Mouse (Mus musculus) heart, embryonic 12.5 days (tissue): ENCODE results near the gene Fkbp8. TPM values are rescaled to one million over a fixed set of nuclear protein-coding genes. Genes with fewer than 3 reads are reported as not detected.
"Not testable (repeated sequence)": the region's sequence is repeated elsewhere in the genome, so short reads cannot be mapped to it uniquely, and the experiment has no call there.

ENCODE experiments used
- ATAC-seq: fragments of 200-750 bp; cut with Nextera tagmentation; 2 replicates; pipeline ENCODE4 v1.8.0; 2017; ENCODE audit warnings: moderate TSS enrichment, moderate library complexity; ENCODE audit not compliant: insufficient number of reproducible peaks, low FRiP score
- H3K27ac ChIP-seq: fragments of 300-500 bp; sonication (generic); 2 replicates; pipeline ENCODE4 v1.5.1; 2016; ENCODE audit warnings: mild to moderate bottlenecking, moderate library complexity; ENCODE audit not compliant: poor library complexity, severe bottlenecking
- H3K27me3 ChIP-seq: fragments of 300-500 bp; sonication (generic); replicated peaks from 2 replicates; pipeline ENCODE4 v1.6.1; 2016; ENCODE audit warnings: mild to moderate bottlenecking, moderate library complexity
- H3K36me3 ChIP-seq: fragments of 300-500 bp; sonication (generic); 2 replicates; pipeline ENCODE4 v1.6.1; 2016; ENCODE audit warnings: mild to moderate bottlenecking, moderate library complexity
- H3K4me1 ChIP-seq: fragments of 300-500 bp; sonication (generic); replicated peaks from 2 replicates; pipeline ENCODE4 v1.6.1; 2016; ENCODE audit warnings: mild to moderate bottlenecking
- H3K4me2 ChIP-seq: fragments of 300-500 bp; sonication (generic); 2 replicates; pipeline ENCODE4 v1.6.1; 2016; ENCODE audit warnings: mild to moderate bottlenecking, moderate library complexity
- H3K4me3 ChIP-seq: fragments of 300-500 bp; sonication (generic); 2 replicates; pipeline ENCODE4 v1.5.1; 2016; ENCODE audit warnings: mild to moderate bottlenecking
- H3K9ac ChIP-seq: fragments of 300-500 bp; sonication (generic); 2 replicates; pipeline ENCODE4 v1.6.1; 2016; ENCODE audit warnings: mild to moderate bottlenecking, moderate library complexity
- H3K9me3 ChIP-seq: fragments of 300-500 bp; sonication (generic); replicated peaks from 2 replicates; pipeline ENCODE4 v1.6.1; 2016; ENCODE audit warnings: mild to moderate bottlenecking, moderate library complexity
- WGBS: fragments of 180-500 bp; shearing (Covaris S2); methylation state at CpG from one replicate; pipeline ENCODE4 v1.1.7; 2016; 5-methylcytosine and 5-hydroxymethylcytosine counted together
- polyA plus RNA-seq: library from polyadenylated mRNA; unstranded; fragments of >200 nt; fragmentation: Nextera tagmentation; extraction: Ambion mirVana; gene quantifications from 2 replicates; pipeline ENCODE4 v1.2.1, GENCODE M21; 2016

Gene Fkbp8
- polyA plus RNA-seq, 1 experiment from 2014 or later: 227 TPM

GRCm38 (mm10) chr8:70504291-70504716 lies 23.2 kb upstream of the Fkbp8 start:
- 69% methylated on average over 16 of the region's 16 CpGs for WGBS
- Histone ChIP-seq H3K27me3 (peaks cover 49% of the 10 kb centered on the region), H3K4me3 (no peak overlapping the region), H3K4me1 (peaks cover 56% of the 10 kb centered on the region), H3K27ac (no peak overlapping the region), H3K36me3 (peaks cover 22% of the 10 kb centered on the region), H3K9ac (no peak overlapping the region), H3K9me3 (no peaks in the 10 kb centered on the region), H3K4me2 (no peak overlapping the region)
- no peak for ATAC-seq

GRCm38 (mm10) chr8:70504851-70505250 lies 22.7 kb upstream of the Fkbp8 start:
- Histone ChIP-seq H3K27ac (no peak overlapping the region), H3K9ac (no peak overlapping the region), H3K9me3 (no peaks in the 10 kb centered on the region), H3K4me2 (no peak overlapping the region), H3K27me3 (peaks cover 43% of the 10 kb centered on the region), H3K36me3 (peaks cover 22% of the 10 kb centered on the region), H3K4me3 (no peak overlapping the region), H3K4me1 (peaks cover 57% of the 10 kb centered on the region)
- 73% methylated on average over 3 of the region's 3 CpGs for WGBS
- ATAC-seq: no peak

GRCm38 (mm10) chr8:70505698-70506327 lies 21.7 kb upstream of the Fkbp8 start:
- Histone ChIP-seq H3K36me3 (peaks cover 22% of the 10 kb centered on the region), H3K4me3 (peak overlapping the region; percentile 74), H3K9me3 (no peaks in the 10 kb centered on the region), H3K9ac (peak overlapping the region; percentile 91), H3K27me3 (peaks cover 34% of the 10 kb centered on the region), H3K4me1 (peaks cover 50% of the 10 kb centered on the region), H3K4me2 (peak overlapping the region; percentile 82), H3K27ac (peak overlapping the region; percentile 91; the same call in 1 of the 2 replicates)
- 38% methylated on average over 32 of the region's 32 CpGs for WGBS
- ATAC-seq: peak; percentile 24

- peaks cover 22% of the 10 kb centered on the region for H3K36me3 ChIP-seq
- H3K27ac ChIP-seq: peak within 1 kb of the TSS; percentile 91
- H3K9me3 ChIP-seq: no peaks in the 10 kb centered on the region
- WGBS: 3% methylated on average over 40 of the region's 40 CpGs
- peak; percentile 89 for ATAC-seq
- peaks cover 46% of the 10 kb centered on the region for H3K4me1 ChIP-seq
- peaks cover 27% of the 10 kb centered on the region for H3K27me3 ChIP-seq
- H3K9ac ChIP-seq: peak within 1 kb of the TSS; percentile 91
- H3K4me3 ChIP-seq: peak within 1 kb of the TSS; percentile 74
- H3K4me2 ChIP-seq: peak within 1 kb of the TSS; percentile 82
Observed at GRCm38 (mm10) chr8:70506328-70507026, 21.0 kb upstream of the Fkbp8 start, which contains the start of gene Rex1bd. TSS of gene Rex1bd (minus strand) at chr8:70506752.

GRCm38 (mm10) chr8:70507027-70507393 lies 20.5 kb upstream of the Fkbp8 start:
- no peak overlapping the region for H3K9ac ChIP-seq
- H3K36me3 ChIP-seq: peaks cover 22% of the 10 kb centered on the region
- WGBS: 54% methylated on average over 5 of the region's 5 CpGs
- H3K4me3 ChIP-seq: 0 out of 2 replicates have a peak overlapping the region, but pooled peaks have one; percentile 74
- H3K27me3 ChIP-seq: peaks cover 22% of the 10 kb centered on the region
- peaks cover 46% of the 10 kb centered on the region for H3K4me1 ChIP-seq
- peak overlapping the region; percentile 31; the same call in 1 of the 2 replicates for H3K27ac ChIP-seq
- peak overlapping the region; percentile 82; the same call in 1 of the 2 replicates for H3K4me2 ChIP-seq
- no peaks in the 10 kb centered on the region for H3K9me3 ChIP-seq
- ATAC-seq: no peak

GRCm38 (mm10) chr8:70509281-70509952 lies 18.1 kb upstream of the Fkbp8 start:
- ATAC-seq: no peak
- Histone ChIP-seq H3K4me3 (peak overlapping the region; percentile 85), H3K36me3 (peaks cover 42% of the 10 kb centered on the region), H3K4me2 (peak overlapping the region; percentile 83), H3K27me3 (no peaks in the 10 kb centered on the region), H3K27ac (peak overlapping the region; percentile 97), H3K9ac (peak overlapping the region; percentile 98), H3K4me1 (peaks cover 38% of the 10 kb centered on the region), H3K9me3 (no peaks in the 10 kb centered on the region)
- 9% methylated on average over 25 of the region's 25 CpGs for WGBS

- Histone ChIP-seq H3K4me2 (peak within 1 kb of the TSS; percentile 83), H3K4me1 (peaks cover 37% of the 10 kb centered on the region), H3K9ac (peak within 1 kb of the TSS; percentile 98), H3K36me3 (peaks cover 50% of the 10 kb centered on the region), H3K27me3 (no peaks in the 10 kb centered on the region), H3K4me3 (peak within 1 kb of the TSS; percentile 85), H3K9me3 (no peaks in the 10 kb centered on the region), H3K27ac (peak within 1 kb of the TSS; percentile 97)
- under 1% methylated on average over 74 of the region's 74 CpGs for WGBS
- ATAC-seq: peak; percentile 87
Observed at GRCm38 (mm10) chr8:70510228-70510915, 17.2 kb upstream of the Fkbp8 start, which contains the start of gene Uba52. TSS of gene Uba52 (minus strand) at chr8:70510801.

GRCm38 (mm10) chr8:70511174-70511573 lies 16.4 kb upstream of the Fkbp8 start:
- peak overlapping the region; percentile 97; the same call in 1 of the 2 replicates for H3K27ac ChIP-seq
- ATAC-seq, H3K9me3 ChIP-seq, H3K27me3 ChIP-seq: not testable (repeated sequence)
- H3K9ac ChIP-seq: peak overlapping the region; percentile 98
- H3K4me2 ChIP-seq: peak overlapping the region; percentile 83
- peaks cover 58% of the 10 kb centered on the region for H3K36me3 ChIP-seq
- H3K4me1 ChIP-seq: peaks cover 30% of the 10 kb centered on the region
- H3K4me3 ChIP-seq: peak overlapping the region; percentile 85
- WGBS: 79% methylated on average over 6 of the region's 6 CpGs

GRCm38 (mm10) chr8:70511770-70512169 lies 15.8 kb upstream of the Fkbp8 start:
- 85% methylated on average over 2 of the region's 2 CpGs for WGBS
- no peaks in the 10 kb centered on the region for H3K9me3 ChIP-seq
- H3K4me1 ChIP-seq: peaks cover 29% of the 10 kb centered on the region
- no peak overlapping the region for H3K9ac ChIP-seq
- H3K27ac ChIP-seq: no peak overlapping the region
- H3K4me3 ChIP-seq: no peak overlapping the region
- no peaks in the 10 kb centered on the region for H3K27me3 ChIP-seq
- H3K4me2 ChIP-seq: no peak overlapping the region; the same call in none of the 2 replicates
- H3K36me3 ChIP-seq: peaks cover 64% of the 10 kb centered on the region
- no peak for ATAC-seq

- WGBS: 89% methylated on average over 11 of the region's 11 CpGs
- peaks cover 61% of the 10 kb centered on the region for H3K36me3 ChIP-seq
Observed at GRCm38 (mm10) chr8:70512253-70512903, 15.1 kb upstream of the Fkbp8 start.

More at GRCm38 (mm10) chr8:70512253-70512903, 15.1 kb upstream of the Fkbp8 start:
- Histone ChIP-seq H3K4me2 (no peak overlapping the region), H3K4me1 (peaks cover 26% of the 10 kb centered on the region), H3K9ac (no peak overlapping the region), H3K27me3 (no peaks in the 10 kb centered on the region), H3K27ac (0 out of 2 replicates have a peak overlapping the region, but pooled peaks have one; percentile 9), H3K9me3 (no peaks in the 10 kb centered on the region), H3K4me3 (no peak overlapping the region)
- ATAC-seq: no peak
